Mouse (Mus musculus): Measurements from ENCODE around the gene Cfi. TPM values are rescaled to one million over a fixed set of nuclear protein-coding genes. Genes with fewer than 3 reads are reported as not detected.

The Cfi gene
- total and polyA plus RNA-seq, 2 experiments from 2014 or later: 0.55 TPM; not detected in 1

DNA sequence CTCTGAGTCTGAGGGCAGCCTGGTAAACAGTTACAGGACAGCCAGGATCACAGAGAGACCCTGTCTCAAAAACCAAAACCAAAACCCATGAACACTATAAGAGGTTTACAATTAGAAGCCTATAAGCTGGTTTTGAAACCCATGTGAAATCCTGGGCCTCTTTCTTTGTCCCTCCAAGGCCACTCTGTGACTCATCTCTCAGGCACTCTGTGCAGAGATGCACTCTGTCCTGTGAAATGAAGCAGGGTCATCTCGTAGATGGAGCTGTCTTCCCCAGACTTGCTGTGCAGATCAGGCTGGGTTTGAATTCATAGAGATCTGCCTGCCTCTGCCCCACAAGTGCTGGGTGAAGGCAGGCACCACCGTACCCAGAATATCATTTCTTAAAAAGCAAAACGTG lies 81.7 kb downstream of the Cfi start:
- H3K4me2 ChIP-seq (ENCODE audit: low read depth, low read length): no peak overlapping the region
- ATAC-seq (no peak), DNase-seq (ENCODE audit: low spot score) (no peak)
- no peak overlapping the region for H3K27ac ChIP-seq
- H3K4me1 ChIP-seq (ENCODE audit: insufficient read depth, low read length): no peaks in the 10 kb centered on the region
- 88% methylated on average over 3 of the region's 3 CpGs for WGBS
- H3K9me3 ChIP-seq (ENCODE audit: low read length): no peaks in the 10 kb centered on the region
- TF ChIP-seq CTCF (IDR thresholded peaks at IDR 0.05; ENCODE audit: low read depth): no peak
- H3K36me3 ChIP-seq (ENCODE audit: insufficient read depth, low read length): no peaks in the 10 kb centered on the region; the same call in 1 of the 2 replicates
- no peaks in the 10 kb centered on the region for H3K27me3 ChIP-seq (ENCODE audit: insufficient read depth, low read length)
- no peak overlapping the region for H3K9ac ChIP-seq (replicated peaks; ENCODE audit: low read length)
- H3K4me3 ChIP-seq (ENCODE audit: low read length): no peak overlapping the region

DNA sequence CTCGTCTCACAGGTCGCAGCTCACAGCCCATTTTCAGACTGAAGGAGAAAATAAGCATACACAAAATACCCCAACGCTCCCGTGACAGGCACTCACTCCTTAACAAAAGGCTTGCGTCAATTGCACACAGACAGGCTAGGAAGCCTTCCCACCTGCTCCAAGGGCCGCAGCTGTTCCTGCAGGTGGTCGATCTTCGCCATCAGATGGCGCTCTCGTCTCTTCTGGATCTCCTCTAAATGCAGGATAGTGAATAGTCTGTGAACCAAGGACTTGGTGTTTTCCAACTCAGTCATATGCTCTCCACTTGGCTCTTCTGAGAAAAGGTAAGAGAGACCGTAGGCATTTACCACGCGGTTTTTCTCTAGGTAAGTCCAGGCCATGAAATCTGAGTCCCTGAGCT lies 82.8 kb downstream of the Cfi start:
- DNase-seq (ENCODE audit: low spot score): peak; percentile 86

DNA sequence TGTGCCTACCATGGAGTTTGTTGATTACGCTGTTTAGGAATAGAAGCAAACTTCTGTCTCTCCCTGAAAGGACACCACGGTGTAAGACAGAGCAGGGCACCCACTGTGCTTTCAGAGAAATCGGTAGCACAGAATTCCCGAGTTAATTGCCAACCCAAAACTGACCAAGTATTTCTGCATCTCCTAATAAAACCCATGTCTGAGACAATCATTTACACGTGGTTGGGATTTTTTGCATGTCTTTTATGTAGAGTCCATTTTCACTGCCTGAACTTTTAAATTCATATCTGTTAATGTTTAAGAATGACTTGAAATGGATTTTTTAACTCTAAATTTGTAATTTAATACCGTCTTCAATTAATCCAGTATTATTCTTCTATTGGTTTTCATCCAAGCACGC lies 87.9 kb downstream of the Cfi start:
- H3K27me3 ChIP-seq (ENCODE audit: insufficient read depth, low read length): no peaks in the 10 kb centered on the region
- H3K4me2 ChIP-seq (ENCODE audit: low read depth, low read length): no peak overlapping the region
- H3K4me3 ChIP-seq (ENCODE audit: low read length): no peak overlapping the region
- H3K4me1 ChIP-seq (ENCODE audit: insufficient read depth, low read length): no peaks in the 10 kb centered on the region
- no peak overlapping the region for H3K27ac ChIP-seq
- WGBS: 91% methylated on average over 7 of the region's 7 CpGs
- H3K9me3 ChIP-seq (ENCODE audit: low read length): no peaks in the 10 kb centered on the region
- no peak overlapping the region for H3K9ac ChIP-seq (replicated peaks; ENCODE audit: low read length)
- DNase-seq (ENCODE audit: low spot score) (no peak), ATAC-seq (no peak)
- no peaks in the 10 kb centered on the region for H3K36me3 ChIP-seq (ENCODE audit: insufficient read depth, low read length)
- no peak for TF ChIP-seq CTCF (IDR thresholded peaks at IDR 0.05; ENCODE audit: low read depth)

More for the DNA sequence above, 82.8 kb downstream of the Cfi start:
- H3K4me3 ChIP-seq (ENCODE audit: low read length): no peak overlapping the region
- no peaks in the 10 kb centered on the region for H3K4me1 ChIP-seq (ENCODE audit: insufficient read depth, low read length)
- no peaks in the 10 kb centered on the region for H3K27me3 ChIP-seq (ENCODE audit: insufficient read depth, low read length)
- 15% methylated on average over 13 of the region's 13 CpGs for WGBS
- H3K9me3 ChIP-seq (ENCODE audit: low read length): no peaks in the 10 kb centered on the region
- no peak overlapping the region for H3K9ac ChIP-seq (replicated peaks; ENCODE audit: low read length)
- H3K27ac ChIP-seq: no peak overlapping the region
- ATAC-seq: peak; percentile 90
- H3K36me3 ChIP-seq (ENCODE audit: insufficient read depth, low read length): no peaks in the 10 kb centered on the region; the same call in 1 of the 2 replicates
- peak; percentile 84 for TF ChIP-seq CTCF (IDR thresholded peaks at IDR 0.05; ENCODE audit: low read depth)
- H3K4me2 ChIP-seq (ENCODE audit: low read depth, low read length): no peak overlapping the region

Other genes with a start within 250 kb of the Cfi start
- gene Egf, start 80.6 kb upstream of the Cfi start, total RNA-seq (2014; rRNA removed): 1.2 and 1.3 TPM in 2 replicates
- gene Egf, start 80.6 kb upstream of the Cfi start, polyA plus RNA-seq (2015; fragmentation: Nextera tagmentation; extraction: Ambion mirVana): 1.2 and 1.9 TPM in 2 replicates
- gene Lrit3, start 31.9 kb upstream of the Cfi start, total RNA-seq (2014; rRNA removed): not detected in 2 replicates
- 0.06 TPM in 1 of 2 replicates, not detected in the other for gene Lrit3, start 31.9 kb upstream of the Cfi start, polyA plus RNA-seq (2015; fragmentation: Nextera tagmentation; extraction: Ambion mirVana)
- 0.11 and 0.52 TPM in 2 replicates for gene Rrh, start 13.3 kb upstream of the Cfi start, total RNA-seq (2014; rRNA removed)
- 0.33 and 0.41 TPM in 2 replicates for gene Rrh, start 13.3 kb upstream of the Cfi start, polyA plus RNA-seq (2015; fragmentation: Nextera tagmentation; extraction: Ambion mirVana)
- 1.7 and 5.1 TPM in 2 replicates for gene Gar1, start 4.5 kb upstream of the Cfi start, total RNA-seq (2014; rRNA removed)
- gene Gar1, start 4.5 kb upstream of the Cfi start, polyA plus RNA-seq (2015; fragmentation: Nextera tagmentation; extraction: Ambion mirVana): 37.0 and 37.3 TPM in 2 replicates
- 28.5 and 31.3 TPM in 2 replicates for gene Pla2g12a, start 42.7 kb downstream of the Cfi start, total RNA-seq (2014; rRNA removed)
- gene Pla2g12a, start 42.7 kb downstream of the Cfi start, polyA plus RNA-seq (2015; fragmentation: Nextera tagmentation; extraction: Ambion mirVana): 52.9 and 53.3 TPM in 2 replicates
- 5.0 and 10.6 TPM in 2 replicates for gene Casp6, start 65.5 kb downstream of the Cfi start, total RNA-seq (2014; rRNA removed)
- 17.5 and 25.3 TPM in 2 replicates for gene Casp6, start 65.5 kb downstream of the Cfi start, polyA plus RNA-seq (2015; fragmentation: Nextera tagmentation; extraction: Ambion mirVana)
- gene Mcub, start 134.3 kb downstream of the Cfi start, total RNA-seq (2014; rRNA removed): 3.4 and 3.6 TPM in 2 replicates
- 6.6 and 7.4 TPM in 2 replicates for gene Mcub, start 134.3 kb downstream of the Cfi start, polyA plus RNA-seq (2015; fragmentation: Nextera tagmentation; extraction: Ambion mirVana)
- 34.8 and 39.7 TPM in 2 replicates for gene Sec24b, start 225.7 kb downstream of the Cfi start, total RNA-seq (2014; rRNA removed)
- 22.1 and 34.0 TPM in 2 replicates for gene Sec24b, start 225.7 kb downstream of the Cfi start, polyA plus RNA-seq (2015; fragmentation: Nextera tagmentation; extraction: Ambion mirVana)